Mouse (Mus musculus): Measurements from ENCODE around the gene Impg1. TPM values are rescaled to one million over a fixed set of nuclear protein-coding genes. Genes with fewer than 3 reads are reported as not detected.
"Not testable (repeated sequence)": the region's sequence is repeated elsewhere in the genome, so short reads cannot be mapped to it uniquely, and the experiment has no call there.

Gene Impg1
- total RNA-seq, 2 experiments from 2014 or later, result 0.16 to 0.20 TPM

- no peak for DNase-seq
These were observed 120.8 kb downstream of the Impg1 start for GRCm38 (mm10) chr9:80344451-80345000.

- DNase-seq, result no peak
These were observed 122.8 kb downstream of the Impg1 start for GRCm38 (mm10) chr9:80342520-80342919.

- no peak for DNase-seq
These were observed 123.5 kb downstream of the Impg1 start for GRCm38 (mm10) chr9:80341756-80342155.

GRCm38 (mm10) chr9:80340927-80341326 lies 124.4 kb downstream of the Impg1 start:
- no peak for DNase-seq

GRCm38 (mm10) chr9:80338026-80338425 lies 127.3 kb downstream of the Impg1 start:
- DNase-seq, result no peak

- no peak for DNase-seq
These were observed 129.5 kb downstream of the Impg1 start for GRCm38 (mm10) chr9:80335660-80336357.

GRCm38 (mm10) chr9:80333998-80334605 lies 131.2 kb downstream of the Impg1 start:
- no peak for DNase-seq

- DNase-seq, result no peak
These were observed 131.8 kb downstream of the Impg1 start for GRCm38 (mm10) chr9:80333466-80333865.

GRCm38 (mm10) chr9:80332153-80332552 lies 133.1 kb downstream of the Impg1 start:
- DNase-seq, result peak; percentile 16

- DNase-seq, result not testable (repeated sequence)
These were observed 144.0 kb downstream of the Impg1 start for GRCm38 (mm10) chr9:80321051-80321887.

- DNase-seq, result no peak
These were observed 147.3 kb downstream of the Impg1 start for GRCm38 (mm10) chr9:80318027-80318426.

GRCm38 (mm10) chr9:80315922-80316321 lies 149.4 kb downstream of the Impg1 start:
- DNase-seq, result no peak

GRCm38 (mm10) chr9:80313610-80314009 lies 151.7 kb downstream of the Impg1 start:
- no peak for DNase-seq

- DNase-seq, result no peak
These were observed 157.7 kb downstream of the Impg1 start for GRCm38 (mm10) chr9:80307629-80308028.

- DNase-seq, result no peak
These were observed 158.4 kb downstream of the Impg1 start for GRCm38 (mm10) chr9:80306853-80307252.

- no peak for DNase-seq
These were observed 158.9 kb downstream of the Impg1 start for GRCm38 (mm10) chr9:80306390-80306789.

GRCm38 (mm10) chr9:80303518-80303917 lies 161.8 kb downstream of the Impg1 start:
- peak; percentile 5 for DNase-seq

GRCm38 (mm10) chr9:80299031-80299430 lies 166.2 kb downstream of the Impg1 start:
- DNase-seq, result no peak

- no peak for DNase-seq
These were observed 169.2 kb downstream of the Impg1 start for GRCm38 (mm10) chr9:80296086-80296485.

- no peak for DNase-seq
These were observed 172.2 kb downstream of the Impg1 start for GRCm38 (mm10) chr9:80293056-80293584.

- no peak for DNase-seq
These were observed 178.4 kb downstream of the Impg1 start for GRCm38 (mm10) chr9:80286845-80287244.

GRCm38 (mm10) chr9:80284539-80285174 lies 180.6 kb downstream of the Impg1 start:
- no peak for DNase-seq

All from gastrocnemius, postnatal 10 days (tissue).